Mouse (Mus musculus): ENCODE results near the gene Zfp580. TPM values are rescaled to one million over a fixed set of nuclear protein-coding genes. Genes with fewer than 3 reads are reported as not detected.

The Zfp580 gene
- polyA plus RNA-seq, 1 experiment from 2014 or later: 53.4 TPM

- peaks cover 4% of the 10 kb centered on the region; the same call in 1 of the 2 replicates for H3K9me3 ChIP-seq
- H3K36me3 ChIP-seq: peaks cover 49% of the 10 kb centered on the region
- H3K27ac ChIP-seq: peak within 1 kb of the TSS; percentile 97
- peak within 1 kb of the TSS; percentile 90 for H3K4me3 ChIP-seq
- no peaks in the 10 kb centered on the region for H3K27me3 ChIP-seq (ENCODE audit: insufficient read depth, poor library complexity, severe bottlenecking)
- DNase-seq (ENCODE audit: low spot score): peak; percentile 99
- WGBS: under 1% methylated on average over 49 of the region's 49 CpGs
- H3K4me1 ChIP-seq (replicated peaks): peaks cover 31% of the 10 kb centered on the region
Measured at GRCm38 (mm10) chr7:5020000-5020681, 31.2 kb upstream of the Zfp580 start, which contains the start of the genes Zfp865 and Ccdc106. Gene Zfp865, plus strand, starts transcription at chr7:5020376. Gene Ccdc106, plus strand, starts transcription at chr7:5020553.

- peaks cover 29% of the 10 kb centered on the region for H3K4me1 ChIP-seq (replicated peaks)
- H3K27me3 ChIP-seq (ENCODE audit: insufficient read depth, poor library complexity, severe bottlenecking): no peaks in the 10 kb centered on the region
- WGBS: 2% methylated on average over 15 of the region's 15 CpGs
- no peak for DNase-seq (ENCODE audit: low spot score)
- H3K36me3 ChIP-seq: peaks cover 54% of the 10 kb centered on the region
- peaks cover 4% of the 10 kb centered on the region; the same call in 1 of the 2 replicates for H3K9me3 ChIP-seq
- peak overlapping the region; percentile 90 for H3K4me3 ChIP-seq
- peak overlapping the region; percentile 97 for H3K27ac ChIP-seq
Measured at GRCm38 (mm10) chr7:5020685-5021084, 30.7 kb upstream of the Zfp580 start.

- Histone ChIP-seq H3K36me3 (peaks cover 59% of the 10 kb centered on the region), H3K27ac (peak overlapping the region; percentile 97), H3K4me3 (peak overlapping the region; percentile 90), H3K9me3 (peaks cover 4% of the 10 kb centered on the region; the same call in 1 of the 2 replicates), H3K27me3 (ENCODE audit: insufficient read depth, poor library complexity, severe bottlenecking) (no peaks in the 10 kb centered on the region), H3K4me1 (replicated peaks) (peaks cover 24% of the 10 kb centered on the region)
- WGBS: 54% methylated on average over 5 of the region's 5 CpGs
- no peak for DNase-seq (ENCODE audit: low spot score)
Measured at GRCm38 (mm10) chr7:5021197-5021596, 30.1 kb upstream of the Zfp580 start.

- H3K27me3 ChIP-seq (ENCODE audit: insufficient read depth, poor library complexity, severe bottlenecking): peaks cover 16% of the 10 kb centered on the region; the same call in 1 of the 2 replicates
- peak overlapping the region; percentile 11; the same call in 1 of the 2 replicates for H3K4me3 ChIP-seq
- no peak overlapping the region for H3K27ac ChIP-seq
- DNase-seq (ENCODE audit: low spot score): no peak
- peaks cover 98% of the 10 kb centered on the region for H3K36me3 ChIP-seq
- peaks cover 44% of the 10 kb centered on the region for H3K9me3 ChIP-seq
- WGBS: 94% methylated on average over 22 of the region's 22 CpGs
- H3K4me1 ChIP-seq (replicated peaks): no peaks in the 10 kb centered on the region
Measured at GRCm38 (mm10) chr7:5029543-5029942, 21.8 kb upstream of the Zfp580 start.

GRCm38 (mm10) chr7:5029946-5030345, 21.4 kb upstream of the Zfp580 start:
- no peak for DNase-seq (ENCODE audit: low spot score)
- peaks cover 44% of the 10 kb centered on the region for H3K9me3 ChIP-seq

GRCm38 (mm10) chr7:5030554-5031275, 20.6 kb upstream of the Zfp580 start:
- Histone ChIP-seq H3K4me3 (peak overlapping the region; percentile 11; the same call in 1 of the 2 replicates), H3K27ac (no peak overlapping the region), H3K36me3 (peaks cover 99% of the 10 kb centered on the region), H3K27me3 (ENCODE audit: insufficient read depth, poor library complexity, severe bottlenecking) (peaks cover 16% of the 10 kb centered on the region; the same call in 1 of the 2 replicates), H3K9me3 (peaks cover 49% of the 10 kb centered on the region), H3K4me1 (replicated peaks) (no peaks in the 10 kb centered on the region)
- no peak for DNase-seq (ENCODE audit: low spot score)
- 81% methylated on average over 63 of the region's 63 CpGs for WGBS

More at GRCm38 (mm10) chr7:5029946-5030345, 21.4 kb upstream of the Zfp580 start:
- H3K4me1 ChIP-seq (replicated peaks): no peaks in the 10 kb centered on the region
- H3K4me3 ChIP-seq: peak overlapping the region; percentile 11; the same call in 1 of the 2 replicates
- peaks cover 98% of the 10 kb centered on the region for H3K36me3 ChIP-seq
- H3K27ac ChIP-seq: no peak overlapping the region
- H3K27me3 ChIP-seq (ENCODE audit: insufficient read depth, poor library complexity, severe bottlenecking): peaks cover 16% of the 10 kb centered on the region; the same call in 1 of the 2 replicates
- WGBS: 89% methylated on average over 21 of the region's 21 CpGs

- no peak for DNase-seq (ENCODE audit: low spot score)
- 0 out of 2 replicates have a peak overlapping the region, but pooled peaks have one; percentile 7 for H3K4me3 ChIP-seq
- no peaks in the 10 kb centered on the region for H3K4me1 ChIP-seq (replicated peaks)
- no peak overlapping the region for H3K27ac ChIP-seq
- H3K9me3 ChIP-seq: peaks cover 54% of the 10 kb centered on the region
- peaks cover 99% of the 10 kb centered on the region for H3K36me3 ChIP-seq
- WGBS: 74% methylated on average over 46 of the region's 46 CpGs
- peaks cover 16% of the 10 kb centered on the region; the same call in 1 of the 2 replicates for H3K27me3 ChIP-seq (ENCODE audit: insufficient read depth, poor library complexity, severe bottlenecking)
Measured at GRCm38 (mm10) chr7:5031496-5031895, 19.8 kb upstream of the Zfp580 start.

- Histone ChIP-seq H3K9me3 (peaks cover 53% of the 10 kb centered on the region), H3K36me3 (peaks cover 77% of the 10 kb centered on the region), H3K4me3 (no peak within 1 kb of the TSS), H3K27me3 (ENCODE audit: insufficient read depth, poor library complexity, severe bottlenecking) (peaks cover 16% of the 10 kb centered on the region; the same call in 1 of the 2 replicates), H3K27ac (no peak within 1 kb of the TSS), H3K4me1 (replicated peaks) (peaks cover 7% of the 10 kb centered on the region)
- 92% methylated on average over 3 of the region's 3 CpGs for WGBS
- DNase-seq (ENCODE audit: low spot score): no peak
Measured at GRCm38 (mm10) chr7:5033818-5034217, 17.5 kb upstream of the Zfp580 start, which contains the start of gene 4632433K11Rik. Gene 4632433K11Rik, plus strand, starts transcription at chr7:5034118.

GRCm38 (mm10) chr7:5035628-5036027, 15.7 kb upstream of the Zfp580 start:
- no peak overlapping the region for H3K27ac ChIP-seq
- H3K27me3 ChIP-seq (ENCODE audit: insufficient read depth, poor library complexity, severe bottlenecking): peaks cover 4% of the 10 kb centered on the region; the same call in 1 of the 2 replicates
- no peak overlapping the region for H3K4me3 ChIP-seq
- DNase-seq (ENCODE audit: low spot score): no peak
- WGBS: 94% methylated on average over 17 of the region's 17 CpGs
- H3K36me3 ChIP-seq: peaks cover 62% of the 10 kb centered on the region
- peaks cover 16% of the 10 kb centered on the region for H3K4me1 ChIP-seq (replicated peaks)
- peaks cover 35% of the 10 kb centered on the region for H3K9me3 ChIP-seq

GRCm38 (mm10) chr7:5036136-5036535, 15.2 kb upstream of the Zfp580 start:
- H3K27me3 ChIP-seq (ENCODE audit: insufficient read depth, poor library complexity, severe bottlenecking): no peaks in the 10 kb centered on the region
- DNase-seq (ENCODE audit: low spot score): no peak
- peaks cover 16% of the 10 kb centered on the region for H3K4me1 ChIP-seq (replicated peaks)
- 88% methylated on average over 9 of the region's 9 CpGs for WGBS
- no peak overlapping the region for H3K4me3 ChIP-seq
- no peak overlapping the region for H3K27ac ChIP-seq
- H3K9me3 ChIP-seq: peaks cover 30% of the 10 kb centered on the region
- H3K36me3 ChIP-seq: peaks cover 60% of the 10 kb centered on the region

GRCm38 (mm10) chr7:5037026-5037425, 14.3 kb upstream of the Zfp580 start:
- 90% methylated on average over 7 of the region's 7 CpGs for WGBS
- Histone ChIP-seq H3K4me1 (replicated peaks) (peaks cover 16% of the 10 kb centered on the region), H3K4me3 (no peak overlapping the region), H3K9me3 (peaks cover 21% of the 10 kb centered on the region), H3K27ac (no peak overlapping the region), H3K27me3 (ENCODE audit: insufficient read depth, poor library complexity, severe bottlenecking) (no peaks in the 10 kb centered on the region), H3K36me3 (peaks cover 57% of the 10 kb centered on the region)
- DNase-seq (ENCODE audit: low spot score): no peak

- peak overlapping the region; percentile 97 for H3K27ac ChIP-seq
- H3K27me3 ChIP-seq (ENCODE audit: insufficient read depth, poor library complexity, severe bottlenecking): no peaks in the 10 kb centered on the region
- peaks cover 53% of the 10 kb centered on the region for H3K36me3 ChIP-seq
- H3K4me1 ChIP-seq (replicated peaks): peaks cover 16% of the 10 kb centered on the region
- H3K4me3 ChIP-seq: peak overlapping the region; percentile 70
- WGBS: 91% methylated on average over 8 of the region's 8 CpGs
- peaks cover 17% of the 10 kb centered on the region; the same call in 1 of the 2 replicates for H3K9me3 ChIP-seq
- DNase-seq (ENCODE audit: low spot score): no peak
Measured at GRCm38 (mm10) chr7:5037467-5037866, 13.9 kb upstream of the Zfp580 start.
